Mouse (Mus musculus): ENCODE results near the gene Olfr788. TPM values are rescaled to one million over a fixed set of nuclear protein-coding genes. Genes with fewer than 3 reads are reported as not detected.

Olfr788 gene
- not detected for polyA plus RNA-seq (2014; fragmentation: Illumina TruSeq; extraction: RNeasy Lipid Tissue Mini Kit (QIAGEN cat#74804); ENCODE audit: low read depth, low replicate concordance)

DNA sequence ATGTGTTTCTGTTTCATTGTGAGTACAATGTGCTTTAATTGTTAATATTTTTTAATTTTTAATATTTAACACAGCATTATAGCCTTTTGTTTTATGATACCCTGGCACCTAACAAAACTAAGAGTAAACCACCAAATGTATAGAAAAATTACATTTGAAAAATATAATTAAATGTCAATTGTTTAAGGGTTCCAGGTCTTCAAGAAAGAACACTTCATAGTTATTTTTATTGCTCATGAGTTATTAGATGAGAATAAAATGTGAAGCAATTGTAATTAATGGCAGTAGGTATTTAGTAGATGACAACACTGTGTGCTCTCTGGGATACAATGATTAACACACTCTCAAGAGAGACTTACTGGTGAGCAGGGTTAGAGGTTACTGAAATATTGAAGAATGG lies at the start of gene Olfr788:
TSS of gene Olfr788 (plus strand) at position 301 of the 400 bp plus-strand sequence.

DNA sequence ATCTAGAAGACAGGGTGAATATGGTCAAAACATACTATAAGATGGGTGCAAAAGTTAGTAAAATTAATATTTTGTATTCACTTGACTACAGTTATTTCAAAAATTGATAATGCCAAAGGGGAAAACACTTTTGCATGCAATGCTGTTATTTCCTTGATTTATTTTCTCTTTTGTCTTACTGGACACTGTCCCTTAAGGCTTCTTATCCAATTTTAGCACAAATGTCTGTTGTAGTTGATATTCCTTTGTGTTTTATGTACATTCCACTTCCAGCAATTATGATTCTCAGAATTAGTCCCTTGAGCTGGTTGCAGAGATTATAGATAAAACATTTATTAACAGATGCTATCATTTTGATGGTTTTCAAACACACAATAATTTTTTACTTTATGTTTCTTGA lies 43.8 kb upstream of the Olfr788 start, which contains the start of gene Olfr786:
TSS of gene Olfr786 (plus strand) at position 301 of the 400 bp plus-strand sequence.

DNA sequence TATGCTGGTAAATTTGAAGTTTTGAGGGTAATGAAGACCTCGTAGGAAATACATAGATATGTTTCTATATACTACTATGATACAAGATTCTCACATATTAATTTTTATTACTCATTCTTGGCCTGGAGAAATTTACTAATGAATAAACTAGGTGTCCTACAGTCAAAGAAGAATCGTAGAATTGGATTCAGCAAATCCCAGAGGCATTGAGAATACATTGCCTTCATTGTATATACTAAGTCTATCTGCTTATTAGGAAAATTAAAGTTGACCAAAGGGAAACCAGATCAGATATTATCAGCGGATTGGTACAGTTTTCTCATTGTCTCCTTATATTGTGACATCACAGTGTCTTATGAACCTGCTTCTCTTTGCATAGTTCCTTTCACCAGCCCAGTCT lies 9.2 kb upstream of the Olfr788 start, which contains the start of gene Olfr787:
TSS of gene Olfr787 (plus strand) at position 301 of the 400 bp plus-strand sequence.

DNA sequence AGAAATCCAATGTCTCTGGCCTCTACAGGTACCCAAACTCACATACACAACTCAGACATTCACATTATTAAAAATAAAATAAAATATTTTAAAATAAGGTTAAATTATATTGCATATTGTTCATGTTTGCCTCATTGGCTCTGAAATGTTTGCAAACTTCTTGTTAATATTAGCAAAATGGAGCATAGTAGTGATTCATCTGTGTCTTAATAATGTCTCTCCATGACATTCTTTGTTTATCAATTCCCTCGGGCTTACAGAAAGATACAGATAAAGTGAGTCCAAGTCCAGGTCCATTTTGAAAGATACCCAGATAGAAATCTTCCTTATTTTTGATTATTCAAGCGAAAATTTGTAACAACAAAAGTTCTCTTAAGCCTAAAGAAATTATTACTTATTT lies 13.7 kb downstream of the Olfr788 start, which contains the start of gene Olfr789:
TSS of gene Olfr789 (plus strand) at position 301 of the 400 bp plus-strand sequence.

DNA sequence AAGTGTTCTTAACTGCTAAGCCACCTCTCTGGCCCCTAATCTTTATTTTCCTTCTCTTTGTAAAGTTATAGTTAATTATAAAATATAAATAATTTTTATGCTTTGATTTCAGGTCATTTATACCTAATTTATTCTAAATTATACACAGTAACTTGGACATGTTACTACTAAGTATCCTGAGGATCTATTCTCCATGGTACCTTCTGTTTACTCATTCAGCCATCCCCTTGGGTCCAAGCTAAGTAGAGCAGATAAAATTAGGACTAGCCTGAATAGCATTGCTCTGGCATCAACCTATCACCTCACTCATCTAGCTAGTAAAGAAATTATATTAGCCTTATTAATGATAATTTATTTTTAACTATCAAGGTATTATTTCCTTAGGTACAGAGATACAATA lies 27.4 kb downstream of the Olfr788 start, which contains the start of gene Olfr790:
TSS of gene Olfr790 (plus strand) at position 301 of the 400 bp plus-strand sequence.

DNA sequence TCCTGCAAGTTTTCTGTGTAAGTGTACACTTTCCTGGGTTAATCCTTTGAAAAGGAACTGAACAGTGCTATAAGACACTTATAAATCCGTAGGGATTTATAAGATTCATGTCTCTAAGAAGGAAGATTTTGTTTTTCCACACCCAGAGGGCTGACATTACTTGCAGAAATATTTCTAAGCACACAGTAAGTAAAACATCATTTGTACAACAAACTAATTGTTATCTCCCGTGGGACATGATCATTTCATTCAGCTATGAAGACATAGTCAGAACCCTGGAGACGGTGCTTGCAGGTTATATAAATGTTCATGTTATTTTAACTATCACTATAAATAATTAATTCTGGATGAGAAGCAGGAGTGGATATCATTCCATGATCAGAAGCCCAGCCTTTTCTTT lies 50.7 kb downstream of the Olfr788 start, which contains the start of gene Olfr791:
TSS of gene Olfr791 (plus strand) at position 301 of the 400 bp plus-strand sequence.

Other genes with a start within 250 kb of the Olfr788 start
- not detected for gene Olfr774, start 234.8 kb upstream of the Olfr788 start, polyA plus RNA-seq (2014; fragmentation: Illumina TruSeq; extraction: RNeasy Lipid Tissue Mini Kit (QIAGEN cat#74804); ENCODE audit: low read depth, low replicate concordance)
- not detected for gene Olfr775, start 222.6 kb upstream of the Olfr788 start, polyA plus RNA-seq (2014; fragmentation: Illumina TruSeq; extraction: RNeasy Lipid Tissue Mini Kit (QIAGEN cat#74804); ENCODE audit: low read depth, low replicate concordance)
- not detected for gene Olfr776, start 211.9 kb upstream of the Olfr788 start, polyA plus RNA-seq (2014; fragmentation: Illumina TruSeq; extraction: RNeasy Lipid Tissue Mini Kit (QIAGEN cat#74804); ENCODE audit: low read depth, low replicate concordance)
- gene Olfr777, start 199.5 kb upstream of the Olfr788 start, polyA plus RNA-seq (2014; fragmentation: Illumina TruSeq; extraction: RNeasy Lipid Tissue Mini Kit (QIAGEN cat#74804); ENCODE audit: low read depth, low replicate concordance): not detected
- not detected for gene Olfr780, start 152.9 kb upstream of the Olfr788 start, polyA plus RNA-seq (2014; fragmentation: Illumina TruSeq; extraction: RNeasy Lipid Tissue Mini Kit (QIAGEN cat#74804); ENCODE audit: low read depth, low replicate concordance)
- not detected for gene Olfr781, start 142.1 kb upstream of the Olfr788 start, polyA plus RNA-seq (2014; fragmentation: Illumina TruSeq; extraction: RNeasy Lipid Tissue Mini Kit (QIAGEN cat#74804); ENCODE audit: low read depth, low replicate concordance)
- gene Olfr782, start 122.1 kb upstream of the Olfr788 start, polyA plus RNA-seq (2014; fragmentation: Illumina TruSeq; extraction: RNeasy Lipid Tissue Mini Kit (QIAGEN cat#74804); ENCODE audit: low read depth, low replicate concordance): not detected
- not detected for gene Olfr784, start 86.9 kb upstream of the Olfr788 start, polyA plus RNA-seq (2014; fragmentation: Illumina TruSeq; extraction: RNeasy Lipid Tissue Mini Kit (QIAGEN cat#74804); ENCODE audit: low read depth, low replicate concordance)
- not detected for gene Olfr785, start 65.6 kb upstream of the Olfr788 start, polyA plus RNA-seq (2014; fragmentation: Illumina TruSeq; extraction: RNeasy Lipid Tissue Mini Kit (QIAGEN cat#74804); ENCODE audit: low read depth, low replicate concordance)
- not detected for gene Olfr786, start 43.7 kb upstream of the Olfr788 start, polyA plus RNA-seq (2014; fragmentation: Illumina TruSeq; extraction: RNeasy Lipid Tissue Mini Kit (QIAGEN cat#74804); ENCODE audit: low read depth, low replicate concordance)
- not detected for gene Olfr787, start 9.1 kb upstream of the Olfr788 start, polyA plus RNA-seq (2014; fragmentation: Illumina TruSeq; extraction: RNeasy Lipid Tissue Mini Kit (QIAGEN cat#74804); ENCODE audit: low read depth, low replicate concordance)
- not detected for gene Olfr789, start 13.8 kb downstream of the Olfr788 start, polyA plus RNA-seq (2014; fragmentation: Illumina TruSeq; extraction: RNeasy Lipid Tissue Mini Kit (QIAGEN cat#74804); ENCODE audit: low read depth, low replicate concordance)
- not detected for gene Olfr790, start 27.5 kb downstream of the Olfr788 start, polyA plus RNA-seq (2014; fragmentation: Illumina TruSeq; extraction: RNeasy Lipid Tissue Mini Kit (QIAGEN cat#74804); ENCODE audit: low read depth, low replicate concordance)
- gene Olfr791, start 50.8 kb downstream of the Olfr788 start, polyA plus RNA-seq (2014; fragmentation: Illumina TruSeq; extraction: RNeasy Lipid Tissue Mini Kit (QIAGEN cat#74804); ENCODE audit: low read depth, low replicate concordance): not detected
- gene Olfr792, start 68.2 kb downstream of the Olfr788 start, polyA plus RNA-seq (2014; fragmentation: Illumina TruSeq; extraction: RNeasy Lipid Tissue Mini Kit (QIAGEN cat#74804); ENCODE audit: low read depth, low replicate concordance): not detected
- gene Olfr794, start 96.7 kb downstream of the Olfr788 start, polyA plus RNA-seq (2014; fragmentation: Illumina TruSeq; extraction: RNeasy Lipid Tissue Mini Kit (QIAGEN cat#74804); ENCODE audit: low read depth, low replicate concordance): not detected
- not detected for gene Olfr796, start 141.6 kb downstream of the Olfr788 start, polyA plus RNA-seq (2014; fragmentation: Illumina TruSeq; extraction: RNeasy Lipid Tissue Mini Kit (QIAGEN cat#74804); ENCODE audit: low read depth, low replicate concordance)
- not detected for gene Olfr798, start 156.9 kb downstream of the Olfr788 start, polyA plus RNA-seq (2014; fragmentation: Illumina TruSeq; extraction: RNeasy Lipid Tissue Mini Kit (QIAGEN cat#74804); ENCODE audit: low read depth, low replicate concordance)
- gene Olfr799, start 166.5 kb downstream of the Olfr788 start, polyA plus RNA-seq (2014; fragmentation: Illumina TruSeq; extraction: RNeasy Lipid Tissue Mini Kit (QIAGEN cat#74804); ENCODE audit: low read depth, low replicate concordance): not detected
- gene Olfr800, start 186.7 kb downstream of the Olfr788 start, polyA plus RNA-seq (2014; fragmentation: Illumina TruSeq; extraction: RNeasy Lipid Tissue Mini Kit (QIAGEN cat#74804); ENCODE audit: low read depth, low replicate concordance): not detected
- gene Olfr801, start 202.9 kb downstream of the Olfr788 start, polyA plus RNA-seq (2014; fragmentation: Illumina TruSeq; extraction: RNeasy Lipid Tissue Mini Kit (QIAGEN cat#74804); ENCODE audit: low read depth, low replicate concordance): not detected
- not detected for gene Olfr802, start 217.2 kb downstream of the Olfr788 start, polyA plus RNA-seq (2014; fragmentation: Illumina TruSeq; extraction: RNeasy Lipid Tissue Mini Kit (QIAGEN cat#74804); ENCODE audit: low read depth, low replicate concordance)
- gene Olfr803, start 223.3 kb downstream of the Olfr788 start, polyA plus RNA-seq (2014; fragmentation: Illumina TruSeq; extraction: RNeasy Lipid Tissue Mini Kit (QIAGEN cat#74804); ENCODE audit: low read depth, low replicate concordance): not detected
- not detected for gene Olfr804, start 232.2 kb downstream of the Olfr788 start, polyA plus RNA-seq (2014; fragmentation: Illumina TruSeq; extraction: RNeasy Lipid Tissue Mini Kit (QIAGEN cat#74804); ENCODE audit: low read depth, low replicate concordance)

Measured in sigmoid colon, adult 10 weeks (tissue).